ENCODE assay signal across 8 mouse cellular contexts in the genomic region with DNA sequence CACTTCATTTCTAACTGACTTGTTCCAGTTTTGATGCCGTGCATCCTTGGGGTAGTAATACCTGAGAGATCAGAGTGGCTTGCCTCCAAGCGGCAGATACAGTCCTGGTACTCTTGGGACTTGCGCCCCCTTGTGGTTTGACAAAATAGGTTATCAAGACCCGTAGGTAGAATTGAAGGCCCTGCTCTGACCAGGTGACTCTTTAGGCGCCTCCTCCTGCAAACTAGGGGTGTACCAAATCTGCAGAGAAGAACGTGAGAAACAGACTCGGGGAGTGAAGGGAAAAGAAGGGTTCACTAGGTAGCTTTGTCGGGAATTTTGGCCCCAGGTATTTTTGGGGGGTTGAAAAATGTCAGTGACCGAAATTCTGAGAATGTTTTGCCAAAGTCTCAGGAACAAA. TPM values are rescaled to one million over a fixed set of nuclear protein-coding genes. Genes with fewer than 3 reads are reported as not detected.
DNase-seq lines count a peak whose midpoint lies in the region; ATAC-seq and TF ChIP-seq lines count a peak whose summit lies in the region.

No protein-coding gene starts in this region.

- no peak overlapping the region for H3K27ac ChIP-seq in forebrain, embryonic 15.5 days (replicated peaks)
- H3K27ac ChIP-seq in neural tube, embryonic 15.5 days (replicated peaks) = no peak overlapping the region

- peak; percentile 55 for DNase-seq in G1E (ENCODE audit: low spot score)
- peak; percentile 85 for DNase-seq in cerebellum, adult 11-12 months
- DNase-seq in heart, postnatal 25 days (ENCODE audit: low spot score) = peak; percentile 35
- peak; percentile 48 to 87 for DNase-seq in layer of hippocampus, adult 18-20 months (ENCODE audit: low spot score in 2 of 2)
- peak; percentile 78 for DNase-seq in lung, adult 2 months
- DNase-seq in testis, postnatal 10 days (ENCODE audit: low spot score) = peak; percentile 90

- TF ChIP-seq CTCF in G1E (IDR thresholded peaks at IDR 0.05; ENCODE audit: low read depth, low read length) = peak; percentile 32; the same call in 1 of the 2 replicates
- peak; percentile 61 for TF ChIP-seq CTCF in lung, adult 2 months (IDR thresholded peaks at IDR 0.05; ENCODE audit: insufficient read depth, low read length)

- H3K9ac ChIP-seq in forebrain, embryonic 15.5 days (replicated peaks) = no peak overlapping the region
- 0 out of 2 replicates have a peak overlapping the region, but pooled peaks have one; percentile 4 for H3K9ac ChIP-seq in neural tube, embryonic 15.5 days (replicated peaks)

- peaks cover 2% of the 10 kb centered on the region; the same call in 1 of the 2 replicates for H3K27me3 ChIP-seq in G1E (ENCODE audit: insufficient read depth, low read length)
- H3K27me3 ChIP-seq in forebrain, embryonic 15.5 days = no peaks in the 10 kb centered on the region
- H3K27me3 ChIP-seq in neural tube, embryonic 15.5 days (replicated peaks) = no peaks in the 10 kb centered on the region

- peak overlapping the region; percentile 25; the same call in 1 of the 2 replicates for H3K4me2 ChIP-seq in forebrain, embryonic 15.5 days (replicated peaks)
- peak overlapping the region; percentile 45 for H3K4me2 ChIP-seq in neural tube, embryonic 15.5 days

- 3% methylated on average over 9 of the region's 9 CpGs for whole genome bisulfite sequencing in forebrain, embryonic 15.5 days
- WGBS in lung, adult 2 months = 3% methylated on average over 9 of the region's 9 CpGs
- WGBS in neural tube, embryonic 15.5 days = 3% methylated on average over 9 of the region's 9 CpGs

- ATAC-seq in G1E (ENCODE audit: extremely low read depth, insufficient number of reproducible peaks, low FRiP score, poor library complexity, severe bottlenecking) = peak; percentile 43; the same call in 1 of the 2 replicates
- no peak for ATAC-seq in forebrain, embryonic 15.5 days (replicated peaks)
- 0 out of 2 replicates have a peak, but pooled peaks have one; percentile 22 for ATAC-seq in neural tube, embryonic 15.5 days (ENCODE audit: low FRiP score)

- H3K4me3 ChIP-seq in G1E (ENCODE audit: low read depth, low read length) = peak overlapping the region; percentile 14; the same call in 1 of the 2 replicates
- no peak overlapping the region; the same call in 1 of the 2 replicates for H3K4me3 ChIP-seq in forebrain, embryonic 15.5 days
- no peak overlapping the region for H3K4me3 ChIP-seq in lung, adult 2 months (replicated peaks; ENCODE audit: extremely low read depth, low read depth, low read length)
- H3K4me3 ChIP-seq in neural tube, embryonic 15.5 days (replicated peaks) = peak overlapping the region; percentile 5; the same call in 1 of the 2 replicates

- TF ChIP-seq POLR2A in lung, adult 2 months (IDR thresholded peaks at IDR 0.05; ENCODE audit: borderline replicate concordance, extremely low read depth, low read depth, low read length) = no peak

- H3K4me1 ChIP-seq in G1E (ENCODE audit: insufficient read depth, low read depth, low read length) = peaks cover 62% of the 10 kb centered on the region
- peaks cover 14% of the 10 kb centered on the region for H3K4me1 ChIP-seq in forebrain, embryonic 15.5 days
- peaks cover 6% of the 10 kb centered on the region; the same call in 1 of the 2 replicates for H3K4me1 ChIP-seq in lung, adult 2 months (ENCODE audit: control insufficient read depth, insufficient read depth, low read length)
- peaks cover 26% of the 10 kb centered on the region for H3K4me1 ChIP-seq in neural tube, embryonic 15.5 days

- H3K36me3 ChIP-seq in G1E (replicated peaks) = no peaks in the 10 kb centered on the region
- H3K36me3 ChIP-seq in forebrain, embryonic 15.5 days = no peaks in the 10 kb centered on the region
- no peaks in the 10 kb centered on the region for H3K36me3 ChIP-seq in neural tube, embryonic 15.5 days

- intact Hi-C loops in heart, postnatal 25 days (cut with DNase I) = no loop called here

- H3K9me3 ChIP-seq in G1E (replicated peaks) = no peaks in the 10 kb centered on the region
- no peaks in the 10 kb centered on the region for H3K9me3 ChIP-seq in forebrain, embryonic 15.5 days
- no peaks in the 10 kb centered on the region for H3K9me3 ChIP-seq in neural tube, embryonic 15.5 days (replicated peaks)

RNA-seq across cellular contexts. Expression of gene Mgst2, which starts 7.9 kb away (rescaled TPM):
- total RNA-seq in G1E (2014; fragmentation: Nextera tagmentation) (2.4 and 6.3 TPM in 2 replicates), G1E (2017) (0.11 and 0.99 TPM in 2 replicates)
- 0.28 and 0.32 TPM in 2 replicates for polyA plus RNA-seq in G1E (2012)
- polyA plus RNA-seq in forebrain, embryonic 15.5 days (2015; fragmentation: Nextera tagmentation; extraction: Ambion mirVana) = 0.36 and 0.95 TPM in 2 replicates
- total RNA-seq in heart, postnatal 25 days (2021) = under 1 TPM; 0.48 to 0.60 TPM
- not detected for total RNA-seq in layer of hippocampus, adult 18-20 months (2021)
- 1.3 and 3.6 TPM in 2 replicates for polyA plus RNA-seq in lung, adult 2 months (2012; rRNA removed)
- polyA plus RNA-seq in neural tube, embryonic 15.5 days (2015; fragmentation: Nextera tagmentation; extraction: Ambion mirVana) = 0.88 and 9.5 TPM in 2 replicates

Comparison
In these comparisons a context has a peak if more than half of its experiments do, and no peak if none do; other contexts are left out.
1. DNase-seq: peak in every context shown above with its lines; median percentile 90 in testis, postnatal 10 days; 85 in cerebellum, adult 11-12 months; 78 in lung, adult 2 months; 68 in layer of hippocampus, adult 18-20 months; 55 in G1E; 35 in heart, postnatal 25 days.
2. H3K4me3 ChIP-seq: peak in G1E (single experiment) and neural tube, embryonic 15.5 days (single experiment); none in forebrain, embryonic 15.5 days (single experiment) and lung, adult 2 months (single experiment).